Mouse (Mus musculus): Measurements from ENCODE around the gene Scn1b.

Gene Scn1b

DNA sequence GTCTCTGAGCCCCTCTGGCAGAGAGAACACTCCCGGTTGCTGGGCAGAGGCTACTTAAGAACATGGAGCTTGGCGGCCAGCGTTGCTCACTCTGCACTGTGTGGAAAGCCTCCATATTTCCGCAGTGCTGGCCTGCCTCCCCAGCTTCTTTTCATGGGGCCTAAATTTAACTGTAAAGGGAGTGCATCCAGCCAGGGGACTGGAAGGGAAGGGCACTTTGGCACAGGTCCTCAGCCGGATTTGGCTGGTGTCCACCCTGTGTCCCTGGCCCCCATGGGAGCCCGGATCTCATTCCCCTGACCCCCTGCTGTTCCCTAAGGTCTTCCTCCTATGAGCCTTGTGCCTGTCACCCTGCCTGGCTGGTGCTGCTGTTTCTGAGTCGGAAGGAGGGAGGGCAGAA is 8.3 kb downstream of the Scn1b start:
- in situ Hi-C loops (cut with MboI, MseI), result no loop called here

GRCm38 (mm10) chr7:31117465-31117864 is 9.3 kb downstream of the Scn1b start:
- in situ Hi-C loops (cut with MboI, MseI), result no loop called here

- in situ Hi-C loops (cut with MboI, MseI), result no loop called here
Measured at GRCm38 (mm10) chr7:31116721-31117145, 10.1 kb downstream of the Scn1b start.

- in situ Hi-C loops (cut with MboI, MseI), result no loop called here
Measured at GRCm38 (mm10) chr7:31115587-31116043, 11.2 kb downstream of the Scn1b start.

DNA sequence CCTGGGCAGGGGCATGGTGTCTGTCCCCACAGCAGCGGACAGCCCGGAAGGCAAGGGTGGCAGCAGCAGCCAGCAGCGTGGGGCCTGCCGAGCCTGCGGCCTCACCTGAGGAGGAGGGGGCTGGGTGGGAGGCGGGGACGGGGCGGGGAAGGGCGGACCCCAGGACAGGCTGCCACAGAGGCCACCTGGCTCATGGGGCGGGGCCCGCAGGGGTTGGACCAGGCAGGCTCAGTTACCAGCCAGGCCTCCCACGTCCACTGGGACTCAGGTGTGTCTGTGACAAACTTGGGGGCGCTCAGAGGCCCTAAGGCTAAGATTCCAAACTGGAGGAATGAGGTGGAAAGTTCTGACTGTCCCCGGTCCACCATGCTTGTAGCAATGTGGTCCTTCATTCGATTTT is 11.6 kb downstream of the Scn1b start, which contains the start of gene Hpn:
Gene Hpn (minus strand): TSS at position 109 of the 400 bp plus-strand sequence.
- in situ Hi-C loops (cut with MboI, MseI), result no loop called here

GRCm38 (mm10) chr7:31114646-31115045 is 12.2 kb downstream of the Scn1b start:
- in situ Hi-C loops (cut with MboI, MseI), result no loop called here

GRCm38 (mm10) chr7:31113800-31114199 is 13.0 kb downstream of the Scn1b start:
- in situ Hi-C loops (cut with MboI, MseI), result no loop called here

- in situ Hi-C loops (cut with MboI, MseI), result no loop called here
Measured at GRCm38 (mm10) chr7:31112036-31112435, 14.8 kb downstream of the Scn1b start.

- in situ Hi-C loops (cut with MboI, MseI), result no loop called here
Measured at GRCm38 (mm10) chr7:31110861-31111385, 15.9 kb downstream of the Scn1b start.

GRCm38 (mm10) chr7:31109796-31110195 is 17.0 kb downstream of the Scn1b start:
- in situ Hi-C loops (cut with MboI, MseI), result no loop called here

DNA sequence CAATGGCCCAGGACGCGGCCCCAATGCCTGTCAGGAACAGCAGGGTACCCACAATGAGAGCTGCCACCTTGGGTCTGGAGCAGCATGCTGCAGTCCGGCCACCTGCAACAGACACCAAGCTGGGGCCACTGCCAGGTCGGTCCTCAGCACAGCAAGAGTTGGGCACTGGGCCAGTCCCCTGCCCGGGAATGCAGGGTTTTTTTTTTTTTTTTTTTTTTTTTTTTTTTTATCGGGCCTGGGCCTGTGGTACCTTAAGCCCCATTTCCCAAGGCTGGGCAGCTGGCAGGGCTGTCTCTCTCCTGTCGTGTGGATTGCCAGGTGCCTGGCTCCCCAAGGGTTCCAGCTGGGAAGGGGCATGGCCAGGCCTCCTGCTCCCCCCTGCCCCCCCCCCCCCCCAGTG is 17.7 kb downstream of the Scn1b start:
- in situ Hi-C loops (cut with MboI, MseI), result no loop called here

DNA sequence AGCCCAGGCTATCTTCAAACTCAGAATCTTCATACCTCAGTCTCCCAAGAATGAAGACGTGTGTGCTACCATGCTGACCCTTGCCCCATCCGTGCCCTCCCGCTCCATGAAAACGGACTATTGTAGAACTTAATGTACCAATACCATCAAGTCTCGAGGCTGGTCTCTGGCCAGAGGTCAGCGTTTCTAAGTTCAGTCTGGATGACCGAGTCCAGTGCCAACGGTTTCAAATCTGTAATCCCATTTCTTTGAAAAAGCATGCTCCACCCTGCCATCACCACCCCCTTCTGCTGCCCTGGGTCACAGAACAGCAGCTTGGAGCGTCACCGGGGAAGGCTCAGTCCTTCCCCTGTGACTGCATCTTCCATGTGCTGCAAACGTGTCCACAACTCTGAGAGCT is 19.0 kb downstream of the Scn1b start:
- in situ Hi-C loops (cut with MboI, MseI), result no loop called here

GRCm38 (mm10) chr7:31106166-31106565 is 20.6 kb downstream of the Scn1b start:
- in situ Hi-C loops (cut with MboI, MseI), result no loop called here

DNA sequence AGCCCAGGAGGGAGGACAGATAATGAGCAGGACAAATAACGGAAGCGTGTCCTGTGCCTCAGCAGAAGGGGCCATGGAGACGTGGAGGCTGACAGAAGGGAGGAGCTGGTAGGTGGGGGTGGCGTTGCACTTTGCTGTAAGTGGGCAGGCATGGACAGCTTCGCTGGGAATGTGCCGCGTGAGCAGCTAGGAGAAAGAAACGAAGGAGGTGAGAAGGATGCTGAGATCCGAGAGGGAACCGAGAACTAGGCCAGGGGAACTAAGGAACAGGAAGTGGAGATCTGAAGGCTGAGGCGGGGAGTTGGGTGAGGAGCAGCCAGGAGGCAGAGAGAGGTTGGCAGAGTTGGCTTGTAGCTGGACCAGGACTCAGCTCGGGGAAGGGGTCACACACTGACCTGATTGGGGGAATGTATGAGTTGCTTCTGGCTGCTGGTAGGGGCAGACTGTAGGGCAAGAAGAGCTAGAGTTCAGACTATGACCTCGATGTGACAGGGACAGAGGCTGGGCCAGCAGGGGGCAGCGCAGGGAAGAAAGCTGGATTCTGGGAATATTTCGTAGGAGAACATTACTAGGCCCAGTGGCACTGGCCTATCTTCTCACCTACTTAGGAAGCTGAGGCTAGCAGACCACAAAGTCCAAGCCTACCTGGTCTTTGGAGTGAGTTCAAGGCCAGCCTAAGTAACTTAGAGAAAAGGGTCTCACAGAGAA is 21.6 kb downstream of the Scn1b start:
- in situ Hi-C loops (cut with MboI, MseI), result no loop called here

DNA sequence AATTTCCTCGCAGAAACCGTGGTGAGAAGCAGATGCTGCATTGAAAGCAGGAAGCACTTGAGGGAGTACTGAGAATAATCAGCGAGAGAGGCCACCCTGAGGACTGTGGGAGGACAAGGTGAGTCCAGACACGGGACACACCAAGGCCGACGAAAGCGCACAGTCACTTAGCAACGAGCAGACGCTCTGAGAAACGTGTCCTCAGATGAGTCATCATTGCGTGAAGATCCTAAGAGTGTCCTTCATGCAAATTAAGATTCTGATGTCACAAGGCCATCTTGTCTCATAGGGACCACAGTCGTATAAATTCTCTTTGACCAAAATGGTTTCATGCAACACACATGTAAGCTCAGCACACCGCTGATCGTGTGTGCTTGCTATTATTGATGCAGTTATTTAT is 26.0 kb downstream of the Scn1b start:
- in situ Hi-C loops (cut with MboI, MseI), result no loop called here

DNA sequence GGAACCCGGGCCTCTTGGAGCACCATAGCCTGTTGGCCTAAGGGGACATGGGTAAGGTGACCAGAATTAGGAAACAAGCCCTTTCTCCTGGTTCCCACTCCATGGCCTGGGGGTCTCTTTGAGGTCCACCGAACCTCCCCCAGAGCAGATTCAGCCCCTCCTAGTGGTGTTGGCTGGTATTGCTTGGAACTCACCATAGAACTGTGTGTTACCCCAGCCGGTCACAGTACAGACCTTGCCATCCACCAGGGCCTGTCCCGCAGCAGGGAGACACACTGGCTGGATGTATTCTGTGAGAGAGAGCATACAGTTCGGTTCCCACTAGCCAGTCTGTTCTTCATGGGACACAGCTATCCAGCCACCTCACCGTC is 27.2 kb downstream of the Scn1b start:
- in situ Hi-C loops (cut with MboI, MseI), result loop anchor here in 1 of 2 experiments (5.0 kb wide), 1 partner anchor 37 kb away; no protein-coding TSS in a partner anchor

DNA sequence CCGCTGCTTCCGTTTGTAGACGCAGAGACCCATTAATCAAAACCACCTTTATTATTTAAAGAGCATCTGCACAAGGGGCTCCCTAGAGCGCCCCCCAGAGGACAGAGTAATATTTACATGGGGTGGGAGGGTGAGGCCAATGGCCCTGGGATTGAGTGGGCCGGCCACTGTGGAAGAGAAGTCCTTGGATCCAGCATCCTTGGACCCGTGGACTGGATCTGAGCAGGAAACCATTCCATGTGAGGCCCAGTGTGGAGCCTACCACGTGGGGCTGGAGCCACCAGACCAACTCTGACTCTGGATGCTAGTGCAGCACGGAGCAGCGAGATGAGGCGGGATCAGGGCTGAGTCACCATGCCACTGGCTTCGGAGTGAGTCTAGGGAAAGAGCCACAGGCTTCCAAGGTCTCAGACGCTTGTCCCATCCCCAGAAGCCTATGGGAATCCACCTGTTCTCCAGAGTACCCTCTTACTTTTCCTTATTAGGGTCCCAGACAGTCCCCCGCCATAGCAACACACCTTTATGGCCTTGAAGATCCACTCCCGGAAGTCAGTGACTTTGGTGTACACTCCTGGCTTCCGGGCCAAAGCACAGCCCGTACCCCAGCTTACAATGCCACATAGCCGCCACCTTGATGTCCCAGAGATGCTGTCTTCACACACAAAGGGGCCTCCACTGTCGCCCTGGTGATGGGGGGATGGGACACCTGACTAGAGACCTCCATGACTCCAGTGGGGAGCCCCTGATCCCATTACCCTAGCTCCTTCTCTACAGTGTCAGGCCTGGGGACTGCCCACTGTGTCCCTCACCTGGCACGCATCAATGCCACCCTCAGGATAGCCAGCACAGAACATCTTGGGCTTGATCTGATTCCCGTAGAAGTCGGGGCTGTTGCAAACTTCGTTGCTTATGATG is 27.8 kb downstream of the Scn1b start:
- in situ Hi-C loops (cut with MboI, MseI), result loop anchor here in 1 of 2 experiments (5.0 kb wide), 1 partner anchor 37 kb away; no protein-coding TSS in a partner anchor

- in situ Hi-C loops (cut with MboI, MseI), result loop anchor here in 1 of 2 experiments (5.0 kb wide), 1 partner anchor 35 kb away; no protein-coding TSS in a partner anchor
Measured at GRCm38 (mm10) chr7:31097583-31098248, 29.1 kb downstream of the Scn1b start.

DNA sequence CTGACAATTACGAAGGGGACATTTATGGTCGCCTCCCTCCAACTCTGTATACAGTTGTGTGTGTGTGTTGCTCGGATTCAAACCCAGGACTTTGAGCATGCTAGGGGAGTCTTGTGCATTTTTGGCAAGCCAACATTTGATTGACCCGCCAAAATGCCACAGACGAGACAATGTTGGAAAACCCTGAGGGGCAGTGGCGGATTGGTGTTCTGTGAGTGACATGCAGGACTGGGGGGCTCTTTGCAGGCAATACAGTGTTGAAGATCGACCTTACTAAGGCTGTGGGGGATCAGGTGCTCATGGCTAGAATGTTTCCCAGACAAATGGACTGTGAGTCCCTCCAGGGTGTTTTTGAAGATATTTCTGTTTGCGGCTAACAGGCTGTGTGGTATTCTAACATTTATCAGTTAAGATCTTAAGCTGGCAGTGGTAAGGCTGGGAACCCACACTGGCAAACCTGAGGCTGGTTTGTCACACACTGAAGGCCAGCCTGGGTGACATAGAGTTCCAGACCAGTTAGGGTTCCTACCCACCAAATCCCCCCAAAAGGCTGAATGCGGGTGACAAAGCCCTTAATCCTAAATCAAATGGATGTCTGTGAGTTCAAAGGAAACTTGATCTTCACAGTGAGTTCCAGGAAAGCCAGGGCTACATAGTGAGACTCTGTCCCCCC is 29.8 kb downstream of the Scn1b start:
- in situ Hi-C loops (cut with MboI, MseI), result loop anchor here in 1 of 2 experiments (5.0 kb wide), 1 partner anchor 35 kb away; no protein-coding TSS in a partner anchor

GRCm38 (mm10) chr7:31094774-31095501 is 31.9 kb downstream of the Scn1b start:
- in situ Hi-C loops (cut with MboI, MseI), result loop anchor here in 1 of 2 experiments (5.0 kb wide), 1 partner anchor 33 kb away; no protein-coding TSS in a partner anchor

Data from T-helper 17 cell (primary cell).